Mouse (Mus musculus): ENCODE measurements around the gene Dclk1. TPM values are rescaled to one million over a fixed set of nuclear protein-coding genes. Genes with fewer than 3 reads are reported as not detected.

The Dclk1 gene
- polyA plus RNA-seq, 1 experiment from 2014 or later = 75.0 TPM

DNA sequence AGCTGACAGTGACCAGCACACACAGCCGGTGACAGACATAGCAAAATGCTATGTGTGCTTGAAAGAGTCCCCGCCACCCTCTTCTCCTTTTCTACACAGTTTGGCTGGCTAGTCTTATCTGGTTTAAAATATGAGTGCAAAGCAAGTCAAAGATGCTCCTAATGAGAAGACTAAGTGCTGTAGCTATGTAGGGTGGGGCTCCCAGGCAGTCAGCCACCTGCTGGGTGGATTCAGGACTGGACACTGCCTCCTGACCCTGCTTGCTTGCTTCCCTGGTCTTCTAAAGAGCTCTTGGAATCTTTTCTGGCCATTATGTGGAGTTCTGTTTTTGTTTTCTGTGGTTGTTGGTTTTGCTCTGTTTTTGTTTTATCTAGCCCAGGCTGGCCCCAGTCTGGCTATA is 108.0 kb downstream of the Dclk1 start:
- Histone ChIP-seq H3K9ac (ENCODE audit: low read depth, low read length) (no peak overlapping the region), H3K4me2 (ENCODE audit: low read depth, low read length) (no peak overlapping the region), H3K9me3 (ENCODE audit: control insufficient read depth, low read length) (no peaks in the 10 kb centered on the region), H3K4me1 (ENCODE audit: control insufficient read depth, insufficient read depth, low read length) (peaks cover 9% of the 10 kb centered on the region), H3K36me3 (ENCODE audit: control insufficient read depth, insufficient read depth, low read length) (no peaks in the 10 kb centered on the region), H3K4me3 (ENCODE audit: low read depth, low read length) (no peak overlapping the region), H3K27ac (replicated peaks; ENCODE audit: low read depth, low read length) (no peak overlapping the region), H3K27me3 (replicated peaks; ENCODE audit: control insufficient read depth, insufficient read depth, low read length) (no peaks in the 10 kb centered on the region)
- DNase-seq (ENCODE audit: low spot score) (no peak), ATAC-seq (ENCODE audit: low read depth) (no peak)
- WGBS = 80% methylated on average over 2 of the region's 2 CpGs

DNA sequence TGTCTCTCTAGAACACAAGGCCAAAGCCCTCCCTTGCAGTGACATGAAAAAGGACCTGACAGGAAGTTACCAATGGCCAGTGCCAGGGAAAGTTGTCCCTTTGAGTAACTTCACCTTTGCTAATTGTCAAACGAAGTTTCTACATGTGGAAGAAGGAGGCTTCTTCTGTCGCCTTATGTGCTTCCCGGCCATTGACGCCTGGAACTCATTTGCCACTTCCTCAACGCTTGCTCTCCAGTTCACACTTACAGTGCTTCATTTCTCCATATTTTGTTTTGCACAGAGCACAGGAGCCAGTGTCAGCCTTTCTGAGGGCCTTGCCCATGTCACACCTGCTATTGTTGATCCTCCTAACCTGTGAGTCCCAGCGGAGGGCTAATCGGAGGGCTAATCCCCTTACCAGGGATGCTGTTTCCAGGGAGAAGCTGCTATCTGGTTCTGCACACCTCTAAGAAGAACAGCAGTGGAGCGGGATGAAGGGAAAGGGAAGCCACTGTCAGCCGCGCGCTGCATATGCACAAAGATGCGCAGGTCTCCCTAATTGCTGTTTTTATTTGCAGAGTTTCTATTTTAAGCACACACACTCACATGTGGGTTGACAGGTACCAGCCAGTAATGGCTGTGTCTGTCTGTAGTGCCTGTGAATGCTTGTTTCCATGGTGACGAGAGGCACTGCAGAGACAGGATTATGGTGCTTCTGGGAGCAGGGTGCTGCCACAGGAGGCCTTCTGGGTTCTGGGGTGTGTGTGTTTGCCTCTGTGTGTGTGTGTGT is 109.3 kb downstream of the Dclk1 start:
- DNase-seq (ENCODE audit: low spot score) (peak; percentile 76), ATAC-seq (ENCODE audit: low read depth) (peak; percentile 88)
- no peaks in the 10 kb centered on the region for H3K27me3 ChIP-seq (replicated peaks; ENCODE audit: control insufficient read depth, insufficient read depth, low read length)
- WGBS = 48% methylated on average over 13 of the region's 13 CpGs
- no peaks in the 10 kb centered on the region for H3K9me3 ChIP-seq (ENCODE audit: control insufficient read depth, low read length)
- no peak overlapping the region for H3K9ac ChIP-seq (ENCODE audit: low read depth, low read length)
- peaks cover 9% of the 10 kb centered on the region for H3K4me1 ChIP-seq (ENCODE audit: control insufficient read depth, insufficient read depth, low read length)
- no peak overlapping the region for H3K4me3 ChIP-seq (ENCODE audit: low read depth, low read length)
- no peaks in the 10 kb centered on the region for H3K36me3 ChIP-seq (ENCODE audit: control insufficient read depth, insufficient read depth, low read length)
- no peak overlapping the region for H3K4me2 ChIP-seq (ENCODE audit: low read depth, low read length)
- peak overlapping the region; percentile 3; the same call in 1 of the 2 replicates for H3K27ac ChIP-seq (replicated peaks; ENCODE audit: low read depth, low read length)

DNA sequence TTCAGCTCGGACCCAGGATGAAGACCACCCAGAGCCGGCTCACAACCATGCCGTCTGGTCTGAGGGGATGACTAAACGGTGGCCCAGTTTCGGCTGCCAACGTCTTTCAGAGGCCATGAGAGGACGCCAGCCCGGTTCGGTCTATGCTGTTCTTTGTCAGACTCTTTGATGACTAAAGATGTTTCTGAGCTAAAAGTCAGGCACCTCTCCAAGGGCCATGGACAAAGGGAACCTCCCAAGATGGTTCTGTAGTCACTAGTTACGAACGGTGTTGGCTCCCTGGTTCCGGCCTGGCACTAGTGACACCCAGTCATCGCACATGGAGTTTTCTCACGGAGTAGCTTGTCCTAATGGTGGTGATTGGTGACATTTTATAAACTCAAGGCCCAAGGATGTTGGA is 110.4 kb downstream of the Dclk1 start:
- ATAC-seq (ENCODE audit: low read depth) (no peak), DNase-seq (ENCODE audit: low spot score) (no peak)
- 77% methylated on average over 14 of the region's 14 CpGs for WGBS
- peaks cover 4% of the 10 kb centered on the region for H3K4me1 ChIP-seq (ENCODE audit: control insufficient read depth, insufficient read depth, low read length)
- H3K4me3 ChIP-seq (ENCODE audit: low read depth, low read length) = no peak overlapping the region
- no peaks in the 10 kb centered on the region for H3K27me3 ChIP-seq (replicated peaks; ENCODE audit: control insufficient read depth, insufficient read depth, low read length)
- H3K9me3 ChIP-seq (ENCODE audit: control insufficient read depth, low read length) = no peaks in the 10 kb centered on the region
- no peaks in the 10 kb centered on the region for H3K36me3 ChIP-seq (ENCODE audit: control insufficient read depth, insufficient read depth, low read length)
- no peak overlapping the region for H3K27ac ChIP-seq (replicated peaks; ENCODE audit: low read depth, low read length)
- no peak overlapping the region for H3K4me2 ChIP-seq (ENCODE audit: low read depth, low read length)
- H3K9ac ChIP-seq (ENCODE audit: low read depth, low read length) = no peak overlapping the region

DNA sequence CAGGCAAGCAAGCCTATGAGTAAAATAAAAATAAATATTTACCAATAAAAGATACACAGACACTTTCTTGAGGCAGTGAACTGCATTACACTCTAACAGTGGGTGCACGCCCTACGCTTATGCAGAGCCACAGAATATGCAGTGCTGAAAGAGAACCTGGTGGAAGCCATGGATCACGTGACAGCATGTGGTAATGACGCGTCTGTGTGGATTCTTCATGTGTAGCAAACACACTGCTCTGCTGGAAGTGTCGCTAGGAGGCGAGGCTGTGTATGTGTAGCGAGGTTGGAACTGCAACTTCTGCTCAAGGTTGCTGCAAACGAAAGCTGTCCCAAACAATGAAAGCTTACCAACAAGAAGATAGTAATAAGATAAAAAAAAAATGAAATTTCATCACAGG is 111.0 kb downstream of the Dclk1 start:
- DNase-seq (ENCODE audit: low spot score) = no peak
- Histone ChIP-seq H3K9ac (ENCODE audit: low read depth, low read length) (no peak overlapping the region), H3K4me1 (ENCODE audit: control insufficient read depth, insufficient read depth, low read length) (peaks cover under 1% of the 10 kb centered on the region; the same call in 1 of the 2 replicates), H3K27me3 (replicated peaks; ENCODE audit: control insufficient read depth, insufficient read depth, low read length) (no peaks in the 10 kb centered on the region), H3K36me3 (ENCODE audit: control insufficient read depth, insufficient read depth, low read length) (no peaks in the 10 kb centered on the region), H3K4me3 (ENCODE audit: low read depth, low read length) (no peak overlapping the region), H3K9me3 (ENCODE audit: control insufficient read depth, low read length) (no peaks in the 10 kb centered on the region), H3K27ac (replicated peaks; ENCODE audit: low read depth, low read length) (no peak overlapping the region), H3K4me2 (ENCODE audit: low read depth, low read length) (no peak overlapping the region)
- ATAC-seq (ENCODE audit: low read depth) = no peak
- WGBS = 84% methylated on average over 9 of the region's 9 CpGs

DNA sequence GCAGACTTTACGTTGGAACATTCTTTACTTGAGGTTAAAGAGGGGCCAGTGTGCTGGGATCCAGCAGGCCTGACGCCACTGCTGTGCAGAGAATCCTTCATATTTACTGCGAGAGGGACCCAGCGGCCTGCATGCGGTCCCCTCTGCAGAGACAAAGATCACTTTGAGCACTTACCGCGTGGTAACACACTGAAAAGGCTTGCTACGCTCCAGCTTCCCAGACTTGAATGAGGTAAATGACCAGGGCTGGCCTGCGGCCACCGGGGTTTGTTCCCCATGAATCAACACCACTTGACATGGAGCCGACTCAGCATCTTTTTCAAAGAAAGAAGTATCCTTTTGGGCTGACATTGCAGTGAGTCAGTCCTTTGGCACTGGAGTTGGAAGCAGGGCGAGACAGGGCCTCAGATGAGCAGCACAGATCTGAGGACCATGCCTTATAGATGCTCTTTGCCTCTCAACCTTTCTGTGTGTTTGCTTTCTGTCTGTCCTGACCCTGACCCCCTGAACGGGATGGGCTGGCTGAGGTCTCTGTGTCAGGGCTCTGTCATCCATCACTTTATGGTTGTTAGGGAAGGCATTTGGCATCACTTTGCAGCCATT is 111.8 kb downstream of the Dclk1 start:
- H3K4me2 ChIP-seq (ENCODE audit: low read depth, low read length) = no peak overlapping the region
- 56% methylated on average over 13 of the region's 13 CpGs for WGBS
- DNase-seq (ENCODE audit: low spot score) = peak; percentile 48
- H3K36me3 ChIP-seq (ENCODE audit: control insufficient read depth, insufficient read depth, low read length) = no peaks in the 10 kb centered on the region
- no peak; the same call in 1 of the 2 replicates for ATAC-seq (ENCODE audit: low read depth)
- no peak overlapping the region for H3K9ac ChIP-seq (ENCODE audit: low read depth, low read length)
- no peaks in the 10 kb centered on the region for H3K27me3 ChIP-seq (replicated peaks; ENCODE audit: control insufficient read depth, insufficient read depth, low read length)
- no peak overlapping the region for H3K27ac ChIP-seq (replicated peaks; ENCODE audit: low read depth, low read length)
- no peaks in the 10 kb centered on the region for H3K4me1 ChIP-seq (ENCODE audit: control insufficient read depth, insufficient read depth, low read length)
- H3K4me3 ChIP-seq (ENCODE audit: low read depth, low read length) = no peak overlapping the region
- no peaks in the 10 kb centered on the region for H3K9me3 ChIP-seq (ENCODE audit: control insufficient read depth, low read length)

DNA sequence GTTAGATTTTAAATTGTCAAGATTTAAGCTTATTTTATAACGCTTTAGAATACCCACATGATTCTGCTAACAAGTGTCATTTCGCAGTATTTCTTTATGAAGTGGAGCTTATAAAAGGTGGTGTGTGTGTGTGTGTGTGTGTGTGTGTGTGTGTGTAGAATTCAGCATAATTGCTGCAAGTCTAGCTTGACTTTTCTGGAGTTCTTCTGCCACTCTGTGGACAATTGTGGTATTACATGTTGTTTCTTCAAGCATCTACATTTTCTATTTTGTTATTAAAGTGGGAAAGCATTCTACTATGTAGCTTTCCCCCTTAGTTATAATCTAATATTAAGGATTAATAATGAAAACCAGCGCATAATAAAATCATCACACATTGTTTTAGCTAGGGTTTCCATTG is 112.6 kb downstream of the Dclk1 start:
- Histone ChIP-seq H3K36me3 (ENCODE audit: control insufficient read depth, insufficient read depth, low read length) (no peaks in the 10 kb centered on the region), H3K27me3 (replicated peaks; ENCODE audit: control insufficient read depth, insufficient read depth, low read length) (no peaks in the 10 kb centered on the region), H3K4me3 (ENCODE audit: low read depth, low read length) (no peak overlapping the region), H3K4me1 (ENCODE audit: control insufficient read depth, insufficient read depth, low read length) (no peaks in the 10 kb centered on the region), H3K9ac (ENCODE audit: low read depth, low read length) (no peak overlapping the region), H3K4me2 (ENCODE audit: low read depth, low read length) (no peak overlapping the region), H3K9me3 (ENCODE audit: control insufficient read depth, low read length) (no peaks in the 10 kb centered on the region), H3K27ac (replicated peaks; ENCODE audit: low read depth, low read length) (no peak overlapping the region)
- DNase-seq (ENCODE audit: low spot score) = peak; percentile 83
- ATAC-seq (ENCODE audit: low read depth) = no peak
- 23% methylated on average over 3 of the region's 3 CpGs for WGBS

DNA sequence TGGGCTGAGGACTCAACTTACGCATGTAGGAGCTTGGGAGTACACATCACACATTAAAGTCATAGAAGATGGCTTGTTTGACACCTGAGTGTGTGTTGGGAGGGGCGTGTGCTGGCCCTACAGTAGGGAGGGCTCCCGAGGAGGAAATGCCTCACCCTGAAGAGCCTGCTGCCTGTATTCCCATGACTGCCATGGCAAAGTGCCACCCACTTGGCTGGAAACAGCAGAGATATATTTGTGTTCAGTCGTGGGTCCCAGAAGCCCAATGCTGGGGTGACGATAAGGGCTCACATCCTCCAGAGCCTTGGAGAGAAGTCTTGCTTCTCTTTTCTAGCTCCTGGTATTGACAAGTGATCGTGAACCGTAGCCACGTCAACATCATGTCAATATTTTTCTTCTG is 116.3 kb downstream of the Dclk1 start:
- Histone ChIP-seq H3K27ac (replicated peaks; ENCODE audit: low read depth, low read length) (no peak overlapping the region), H3K4me3 (ENCODE audit: low read depth, low read length) (no peak overlapping the region), H3K9me3 (ENCODE audit: control insufficient read depth, low read length) (no peaks in the 10 kb centered on the region), H3K27me3 (replicated peaks; ENCODE audit: control insufficient read depth, insufficient read depth, low read length) (no peaks in the 10 kb centered on the region), H3K4me2 (ENCODE audit: low read depth, low read length) (no peak overlapping the region), H3K9ac (ENCODE audit: low read depth, low read length) (no peak overlapping the region), H3K36me3 (ENCODE audit: control insufficient read depth, insufficient read depth, low read length) (no peaks in the 10 kb centered on the region), H3K4me1 (ENCODE audit: control insufficient read depth, insufficient read depth, low read length) (no peaks in the 10 kb centered on the region)
- no peak for DNase-seq (ENCODE audit: low spot score)
- WGBS = 85% methylated on average over 8 of the region's 8 CpGs
- no peak for ATAC-seq (ENCODE audit: low read depth)

DNA sequence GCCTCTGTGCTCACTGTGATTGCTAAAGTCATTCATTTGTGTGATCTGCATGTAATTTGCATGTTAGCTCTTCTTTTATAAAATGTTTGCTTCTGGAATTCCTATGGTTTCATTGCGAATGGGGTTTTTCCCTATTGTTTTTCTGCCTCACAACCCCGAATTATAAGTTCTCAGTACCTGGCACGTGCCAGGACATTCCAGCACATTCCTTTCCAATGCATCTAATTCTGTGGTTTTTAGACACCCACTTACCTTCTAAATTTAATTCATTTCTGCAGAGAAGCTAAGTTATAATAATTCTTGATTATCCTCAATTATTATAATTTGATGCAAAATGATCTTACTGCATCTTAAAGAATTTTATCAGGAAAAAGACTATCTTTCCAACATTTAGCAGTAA is 118.7 kb downstream of the Dclk1 start:
- DNase-seq (ENCODE audit: low spot score) (no peak), ATAC-seq (ENCODE audit: low read depth) (no peak)
- Histone ChIP-seq H3K27me3 (replicated peaks; ENCODE audit: control insufficient read depth, insufficient read depth, low read length) (no peaks in the 10 kb centered on the region), H3K4me1 (ENCODE audit: control insufficient read depth, insufficient read depth, low read length) (no peaks in the 10 kb centered on the region), H3K4me2 (ENCODE audit: low read depth, low read length) (no peak overlapping the region), H3K9me3 (ENCODE audit: control insufficient read depth, low read length) (no peaks in the 10 kb centered on the region), H3K36me3 (ENCODE audit: control insufficient read depth, insufficient read depth, low read length) (no peaks in the 10 kb centered on the region), H3K9ac (ENCODE audit: low read depth, low read length) (no peak overlapping the region), H3K27ac (replicated peaks; ENCODE audit: low read depth, low read length) (no peak overlapping the region), H3K4me3 (ENCODE audit: low read depth, low read length) (no peak overlapping the region)
- 68% methylated on average over 3 of the region's 3 CpGs for WGBS

DNA sequence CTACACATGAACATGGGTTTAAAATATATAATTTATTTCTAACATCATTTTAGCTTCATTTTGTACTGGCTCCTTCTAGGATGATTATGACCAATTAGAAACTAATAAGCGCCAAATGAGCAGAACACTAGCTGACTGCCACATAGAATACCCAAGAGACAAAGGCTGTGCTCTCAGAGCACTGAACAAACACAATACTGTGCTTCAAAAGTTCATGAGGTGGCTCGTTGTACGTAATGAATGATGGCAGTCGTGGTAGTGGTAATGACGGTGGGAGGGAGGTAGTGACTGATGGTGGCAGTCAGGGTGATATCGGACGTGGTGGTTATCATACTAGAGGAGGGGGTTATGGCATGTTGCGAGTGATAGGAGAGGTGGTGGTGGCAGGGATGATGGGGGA is 125.0 kb downstream of the Dclk1 start:
- Histone ChIP-seq H3K4me1 (ENCODE audit: control insufficient read depth, insufficient read depth, low read length) (no peaks in the 10 kb centered on the region), H3K4me2 (ENCODE audit: low read depth, low read length) (no peak overlapping the region), H3K4me3 (ENCODE audit: low read depth, low read length) (no peak overlapping the region), H3K36me3 (ENCODE audit: control insufficient read depth, insufficient read depth, low read length) (no peaks in the 10 kb centered on the region), H3K27me3 (replicated peaks; ENCODE audit: control insufficient read depth, insufficient read depth, low read length) (no peaks in the 10 kb centered on the region), H3K9ac (ENCODE audit: low read depth, low read length) (no peak overlapping the region), H3K9me3 (ENCODE audit: control insufficient read depth, low read length) (no peaks in the 10 kb centered on the region), H3K27ac (replicated peaks; ENCODE audit: low read depth, low read length) (no peak overlapping the region)
- DNase-seq (ENCODE audit: low spot score) (no peak), ATAC-seq (ENCODE audit: low read depth) (0 out of 2 replicates have a peak, but pooled peaks have one; percentile 22)
- WGBS = 89% methylated on average over 8 of the region's 8 CpGs

Measured in embryonic facial prominence, embryonic 14.5 days (tissue).